Mouse (Mus musculus) CH12.LX (cell line): ENCODE results near the gene Flywch2. TPM values are rescaled to one million over a fixed set of nuclear protein-coding genes. Genes with fewer than 3 reads are reported as not detected.
A peak's percentile ranks its signal among the peaks of the same experiment; 100 is the strongest.
"Not testable (repeated sequence)": the region's sequence is repeated elsewhere in the genome, so short reads cannot be mapped to it uniquely, and the experiment has no call there.

Experiments
- DNase-seq: peaks from one replicate; pipeline ENCODE4 v3.0.0-alpha.2; 2013; ENCODE audit errors: extremely low read depth
- H3K27ac ChIP-seq: 2 replicates; pipeline ENCODE4 v1.5.1; 2012; ENCODE audit warnings: low read depth, mild to moderate bottlenecking, control low read depth, moderate library complexity; ENCODE audit not compliant: insufficient read depth
- H3K27me3 ChIP-seq: replicated peaks from 2 replicates; pipeline ENCODE3; 2012; ENCODE audit warnings: inconsistent platforms
- H3K36me3 ChIP-seq, 2 experiments: replicated peaks in 1 of 2; 2 replicates each; pipeline versions ENCODE3 to v1.6.1; 2012; ENCODE audit warnings: inconsistent platforms in 1 of 2, low read length in 1 of 2, mild to moderate bottlenecking in 1 of 2, mixed read lengths in 1 of 2, moderate library complexity in 1 of 2; ENCODE audit not compliant: control insufficient read depth in 1 of 2, insufficient read depth in 1 of 2
- H3K4me1 ChIP-seq, 2 experiments: 2 replicates each; pipeline ENCODE4 v1.6.1; 2012; ENCODE audit warnings: inconsistent platforms in 1 of 2, moderate library complexity in 1 of 2; ENCODE audit not compliant: insufficient read depth in 2 of 2, control insufficient read depth in 1 of 2
- H3K4me2 ChIP-seq: 2 replicates; pipeline ENCODE4 v1.6.1; 2012; ENCODE audit warnings: low read depth, mild to moderate bottlenecking, control low read depth; ENCODE audit not compliant: poor library complexity, insufficient read depth, severe bottlenecking
- H3K4me3 ChIP-seq, 3 experiments: fragments of 150-350 bp in 1 of 3; sonication (generic) in 1 of 3; replicated peaks in 1 of 3; 2 replicates each; pipeline versions ENCODE3 to v1.5.1; 2011 to 2012; ENCODE audit warnings: low read depth in 2 of 3, low read length in 2 of 3, mild to moderate bottlenecking in 2 of 3, moderate library complexity in 2 of 3, control low read depth in 1 of 3, improper control_type of control experiment in 1 of 3, inconsistent platforms in 1 of 3, mixed read lengths in 1 of 3; ENCODE audit not compliant: poor library complexity in 1 of 3
- H3K79me2 ChIP-seq: replicated peaks from 2 replicates; pipeline ENCODE4 v1.6.1; 2012; ENCODE audit warnings: mild to moderate bottlenecking, moderate library complexity; ENCODE audit not compliant: control insufficient read depth, poor library complexity, insufficient read depth, severe bottlenecking; ENCODE audit errors: extremely low read depth
- H3K9ac ChIP-seq: 2 replicates; pipeline ENCODE4 v1.6.1; 2012; ENCODE audit warnings: low read depth, mild to moderate bottlenecking, control low read depth, moderate library complexity; ENCODE audit not compliant: insufficient read depth
- H3K9me3 ChIP-seq: replicated peaks from 2 replicates; pipeline ENCODE3; 2012; ENCODE audit warnings: low read length, inconsistent platforms, mixed read lengths
- BHLHE40 ChIP-seq: IDR thresholded peaks from 2 replicates; pipeline ENCODE4 v1.6.1; 2011; ENCODE audit warnings: mild to moderate bottlenecking, low read depth, low read length, improper control_type of control experiment
- CTCF ChIP-seq, 2 experiments: IDR thresholded peaks in 1 of 2; conservative IDR thresholded peaks in 1 of 2; 2 replicates each; pipeline ENCODE4 v1.5.1; 2011 to 2012; ENCODE audit warnings: low read depth in 2 of 2, low read length in 2 of 2, improper control_type of control experiment in 1 of 2, inconsistent platforms in 1 of 2, mild to moderate bottlenecking in 1 of 2, moderate library complexity in 1 of 2
- E2F4 ChIP-seq: IDR thresholded peaks from 2 replicates; pipeline ENCODE4 v1.6.1; 2011; ENCODE audit warnings: low read depth, low read length, improper control_type of control experiment; ENCODE audit not compliant: insufficient replicate concordance
- EP300 ChIP-seq: IDR thresholded peaks from 2 replicates; pipeline ENCODE4 v1.6.1; 2011; ENCODE audit warnings: low read length, improper control_type of control experiment
- GABPA ChIP-seq: IDR thresholded peaks from 2 replicates; pipeline ENCODE4 v1.6.1; 2012; ENCODE audit warnings: low read depth, low read length, improper control_type of control experiment, inconsistent platforms; ENCODE audit not compliant: insufficient replicate concordance
- HCFC1 ChIP-seq: IDR thresholded peaks from 2 replicates; pipeline ENCODE4 v1.6.1; 2012; ENCODE audit warnings: low read depth, mild to moderate bottlenecking, inconsistent platforms, low read length, improper control_type of control experiment
- MYC ChIP-seq: IDR thresholded peaks from 2 replicates; pipeline ENCODE4 v1.6.1; 2011; ENCODE audit warnings: low read depth, mild to moderate bottlenecking, improper control_type of control experiment, low read length
- PAX5 ChIP-seq: IDR thresholded peaks from 2 replicates; pipeline ENCODE4 v1.6.1; 2012; ENCODE audit warnings: low read length, inconsistent platforms, mixed read lengths
- POLR2A ChIP-seq: IDR thresholded peaks from 2 replicates; pipeline ENCODE4 v1.6.1; 2011; ENCODE audit warnings: low read depth, mild to moderate bottlenecking, improper control_type of control experiment, low read length
- POLR2AphosphoS2 ChIP-seq: IDR thresholded peaks from 2 replicates; pipeline ENCODE4 v1.6.1; 2011; ENCODE audit warnings: low read depth, low read length, improper control_type of control experiment
- SMC3 ChIP-seq: IDR thresholded peaks from 2 replicates; pipeline ENCODE4 v1.6.1; 2011; ENCODE audit warnings: low read depth, low read length, improper control_type of control experiment
- TBP ChIP-seq: conservative IDR thresholded peaks from 2 replicates; pipeline ENCODE4 v1.6.1; 2011; ENCODE audit warnings: low read depth, low read length, improper control_type of control experiment
- TCF12 ChIP-seq: IDR thresholded peaks from 2 replicates; pipeline ENCODE4 v1.6.1; 2014; ENCODE audit warnings: low read depth, mild to moderate bottlenecking, inconsistent platforms, low read length, improper control_type of control experiment
- UBTF ChIP-seq: IDR thresholded peaks from 2 replicates; pipeline ENCODE4 v1.6.1; 2012; ENCODE audit warnings: low read depth, mild to moderate bottlenecking, inconsistent platforms, low read length, improper control_type of control experiment, moderate library complexity
- USF2 ChIP-seq: conservative IDR thresholded peaks from 2 replicates; pipeline ENCODE4 v1.6.1; 2011; ENCODE audit warnings: low read depth, low read length, improper control_type of control experiment
- ZMIZ1 ChIP-seq: IDR thresholded peaks from 2 replicates; pipeline ENCODE4 v1.6.1; 2012; ENCODE audit warnings: low read depth, mild to moderate bottlenecking, inconsistent platforms, low read length, improper control_type of control experiment
- dilution Hi-C: fragments of 300-500 bp; cut with MboI; formaldehyde crosslinking; loops from 2 replicates; pipeline ENCODE4 v1.14.3; 2020; ENCODE audit warnings: low sequenced_read_pairs; ENCODE audit not compliant: extremely low pct_unique_long_range_greater_than_20kb, extremely low pct_ligation_motif_present
- in situ Hi-C: fragments of 300-500 bp; cut with MboI; formaldehyde crosslinking; loops from 3 replicates; pipeline ENCODE4 v1.14.3; 2019; ENCODE audit warnings: low sequenced_read_pairs, low pct_ligation_motif_present, low pct_unique_long_range_greater_than_20kb, mixed read lengths
- polyA plus RNA-seq: library from polyadenylated mRNA; unstranded; fragments of >175 nt; gene quantifications from 2 replicates; pipeline ENCODE4 v1.2.1, GENCODE M21; 2012; ENCODE audit warnings: low read depth; ENCODE audit not compliant: insufficient read length
- total RNA-seq, 2 experiments: library from RNA; depleted of rRNA; stranded (reverse); fragments of 300-350 nt in 1 of 2; fragments of >200 nt in 1 of 2; gene quantifications; 2 replicates each; pipeline ENCODE4 v1.2.3; 2012 to 2014

The Flywch2 gene
- total and polyA plus RNA-seq, 3 experiments: not detected

DNA sequence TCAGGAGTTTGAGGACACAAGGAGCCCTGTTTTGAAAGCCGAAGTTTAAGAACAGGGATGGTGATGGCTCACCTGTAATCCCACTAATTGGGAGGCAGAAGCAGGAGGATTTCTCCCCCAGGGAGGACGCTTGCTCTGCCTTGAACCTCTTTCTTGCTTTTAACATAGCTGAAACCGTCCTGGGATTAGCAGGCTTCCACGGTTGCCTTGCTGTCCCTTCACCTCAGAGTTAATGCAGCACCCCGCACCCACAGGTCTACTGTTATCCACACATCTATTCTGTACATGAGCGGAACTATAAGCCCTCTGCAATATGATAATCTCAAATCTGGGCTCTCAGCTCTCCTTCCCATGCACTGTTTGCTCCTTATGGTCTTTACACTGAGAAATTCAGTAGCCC is 12.2 kb downstream of the Flywch2 start:
- Histone ChIP-seq H3K79me2 (0 out of 2 replicates have a peak, but pooled peaks cover 4% of the 10 kb centered on the region), H3K4me2 (no peak overlapping the region), H3K9me3 (no peaks in the 10 kb centered on the region), H3K4me1 (peaks cover 5 to 28% of the 10 kb centered on the region in 2 experiments; a peak in 3 of 4 replicates), H3K4me3 (no peak overlapping the region), H3K36me3 (peaks cover 0 to 4% of the 10 kb centered on the region in 2 experiments), H3K27ac (no peak overlapping the region), H3K27me3 (no peaks in the 10 kb centered on the region), H3K9ac (no peak overlapping the region)
- no peak for DNase-seq
- dilution Hi-C loops: no loop called here
- in situ Hi-C loops: loop anchor here (5.0 to 10.0 kb wide), 2 partner anchors 34 to 191 kb away; no protein-coding TSS in a partner anchor
- TF ChIP-seq E2F4 (no peak), GABPA (no peak), ZMIZ1 (no peak), POLR2AphosphoS2 (no peak), HCFC1 (no peak), CTCF (conservative IDR thresholded peaks at IDR 0.05 in 1 of 2, IDR thresholded peaks at IDR 0.05 in 1 of 2; ENCODE audit: low read depth in 2 of 2, low read length in 2 of 2) (no peak), BHLHE40 (no peak), TBP (no peak), SMC3 (no peak), POLR2A (no peak), PAX5 (no peak), USF2 (no peak), EP300 (no peak), TCF12 (no peak), MYC (no peak), UBTF (no peak)

DNA sequence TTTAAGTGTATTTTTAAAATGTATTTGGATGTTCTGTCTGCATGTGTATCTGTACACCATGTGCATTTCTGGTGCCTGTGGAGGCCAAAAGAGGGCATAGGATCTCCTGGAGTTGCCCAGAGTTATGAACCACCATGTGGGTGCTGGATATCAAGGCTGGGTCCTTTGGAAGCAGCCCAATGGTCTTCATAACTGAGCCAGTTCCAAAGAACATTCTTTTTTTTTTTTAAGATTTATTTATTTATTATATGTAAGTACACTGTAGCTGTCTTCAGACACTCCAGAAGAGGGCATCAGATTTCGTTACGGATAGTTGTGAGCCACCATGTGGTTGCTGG is 13.7 kb downstream of the Flywch2 start:
- H3K4me3 ChIP-seq, DNase-seq: not testable (repeated sequence)
- H3K9ac ChIP-seq: 0 out of 2 replicates have a peak overlapping the region, but pooled peaks have one; percentile 23

More for the DNA sequence above, 13.7 kb downstream of the Flywch2 start:
- in situ Hi-C loops: loop anchor here (5.0 to 10.0 kb wide), 2 partner anchors 35 to 193 kb away; no protein-coding TSS in a partner anchor
- H3K79me2 ChIP-seq, H3K27me3 ChIP-seq, H3K27ac ChIP-seq, H3K9me3 ChIP-seq, dilution Hi-C loops: not testable (repeated sequence)
- peaks cover 0 to 10% of the 10 kb centered on the region in 2 experiments for H3K36me3 ChIP-seq
- peaks cover 4 to 23% of the 10 kb centered on the region in 2 experiments; a peak in 3 of 4 replicates for H3K4me1 ChIP-seq
- H3K4me2 ChIP-seq: peak overlapping the region; percentile 84; the same call in 1 of the 2 replicates
